7 mouse cellular contexts compared by ENCODE assay signal in the genomic region with DNA sequence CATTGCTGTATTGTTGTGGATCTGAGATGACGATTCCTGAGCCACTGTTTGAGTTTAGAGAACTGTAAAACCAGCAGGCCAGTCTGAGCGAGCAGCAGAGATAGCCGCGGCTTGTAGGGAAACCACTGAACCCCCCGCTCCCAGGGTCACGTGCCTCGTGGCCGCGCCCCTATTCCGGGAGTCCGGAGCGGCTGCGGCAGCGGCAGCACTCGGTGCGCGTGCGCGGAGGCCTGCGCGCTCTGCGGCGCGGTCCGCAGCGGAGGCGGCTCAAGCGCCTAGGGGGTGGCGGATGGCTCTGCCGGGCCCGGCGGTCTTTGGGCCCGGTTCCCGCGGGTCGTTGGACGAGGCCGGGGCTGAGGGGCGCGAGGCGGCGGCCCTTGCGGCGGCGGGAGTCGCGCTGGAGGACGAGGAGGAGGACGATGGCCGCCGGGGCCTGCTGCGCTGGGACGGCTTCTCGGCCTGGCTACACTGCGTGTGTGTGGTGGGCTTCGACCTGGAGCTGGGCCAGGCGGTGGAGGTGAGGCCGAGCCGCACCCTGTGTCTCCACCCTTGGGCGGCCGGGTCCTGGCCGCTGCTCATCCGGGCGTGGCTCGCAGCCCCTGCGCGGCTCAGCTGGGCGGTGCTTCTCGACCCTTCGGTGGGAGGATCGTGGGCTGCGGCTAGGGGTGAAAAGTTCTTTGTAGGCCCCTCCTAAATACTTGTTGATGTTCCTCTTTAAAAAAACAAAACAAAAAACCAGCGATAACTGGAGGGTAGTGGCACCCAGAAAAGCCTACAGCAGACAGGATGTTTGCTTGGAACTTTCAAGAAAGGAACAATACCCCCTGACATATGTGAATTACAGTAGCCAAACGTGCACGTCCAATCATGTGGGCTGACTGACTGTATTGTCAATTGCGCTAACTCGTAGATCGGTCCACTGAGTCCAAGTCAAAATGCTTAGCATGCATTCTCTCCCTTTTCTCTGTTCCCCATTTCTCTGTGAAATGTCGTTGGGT. TPM values are rescaled to one million over a fixed set of nuclear protein-coding genes. Genes with fewer than 3 reads are reported as not detected.
A peak's percentile ranks its signal among the peaks of the same experiment; 100 is the strongest.
DNase-seq lines count a peak whose midpoint lies in the region; ATAC-seq lines count a peak whose summit lies in the region.

No protein-coding gene starts in this region.

- peak overlapping the region; percentile 99 for H3K9ac ChIP-seq in limb, embryonic 11.5 days (ENCODE audit: low read length)
- peak overlapping the region; percentile 99 for H3K9ac ChIP-seq in midbrain, embryonic 14.5 days (replicated peaks; ENCODE audit: low read length)

- peaks cover 12% of the 10 kb centered on the region for H3K36me3 ChIP-seq in embryonic facial prominence, embryonic 10.5 days (replicated peaks)
- no peaks in the 10 kb centered on the region for H3K36me3 ChIP-seq in limb, embryonic 11.5 days (ENCODE audit: control insufficient read depth, insufficient read depth, low read length)
- H3K36me3 ChIP-seq in midbrain, embryonic 14.5 days (ENCODE audit: control insufficient read depth, insufficient read depth, low read length), result no peaks in the 10 kb centered on the region

- peak; percentile 95 for ATAC-seq in limb, embryonic 11.5 days (ENCODE audit: insufficient number of reproducible peaks, low FRiP score, low TSS enrichment, low read depth)
- peak; percentile 95 for ATAC-seq in midbrain, embryonic 14.5 days (ENCODE audit: low FRiP score, low TSS enrichment)

- H3K9me3 ChIP-seq in embryonic facial prominence, embryonic 10.5 days, result no peaks in the 10 kb centered on the region
- H3K9me3 ChIP-seq in limb, embryonic 11.5 days (ENCODE audit: control insufficient read depth, low read length), result no peaks in the 10 kb centered on the region
- H3K9me3 ChIP-seq in midbrain, embryonic 14.5 days (ENCODE audit: control insufficient read depth, low read length), result no peaks in the 10 kb centered on the region

- peak; percentile 94 for DNase-seq in adrenal gland, postnatal 10 days
- DNase-seq in embryonic facial prominence, embryonic 10.5 days (ENCODE audit: low spot score), result peak; percentile 93
- DNase-seq in heart, adult 11 months, result peak; percentile 99
- DNase-seq in kidney, adult 18-20 months, result peak; percentile 89
- DNase-seq in limb, embryonic 11.5 days (ENCODE audit: low spot score), result peak; percentile 90
- DNase-seq in midbrain, embryonic 14.5 days, result peak; percentile 97
- DNase-seq in spleen, adult 18-20 months, result peak; percentile 89 to 90

- peak overlapping the region; percentile 76 for H3K4me2 ChIP-seq in limb, embryonic 11.5 days (ENCODE audit: low read depth, severe bottlenecking)
- H3K4me2 ChIP-seq in midbrain, embryonic 14.5 days (ENCODE audit: low read length), result peak overlapping the region; percentile 88

- peak overlapping the region; percentile 95 for H3K4me3 ChIP-seq in embryonic facial prominence, embryonic 10.5 days
- peak overlapping the region; percentile 93 for H3K4me3 ChIP-seq in limb, embryonic 11.5 days (ENCODE audit: low read depth, low read length)
- peak overlapping the region; percentile 96 for H3K4me3 ChIP-seq in midbrain, embryonic 14.5 days (replicated peaks; ENCODE audit: low read depth, low read length)

- under 1% methylated on average over 79 of the region's 79 CpGs for WGBS in embryonic facial prominence, embryonic 10.5 days
- WGBS in limb, embryonic 11.5 days, result under 1% methylated on average over 67 of the region's 79 CpGs
- WGBS in midbrain, embryonic 14.5 days, result under 1% methylated on average over 79 of the region's 79 CpGs

- no peaks in the 10 kb centered on the region for H3K27me3 ChIP-seq in embryonic facial prominence, embryonic 10.5 days (replicated peaks; ENCODE audit: low read depth, poor library complexity, severe bottlenecking)
- no peaks in the 10 kb centered on the region for H3K27me3 ChIP-seq in limb, embryonic 11.5 days (ENCODE audit: control insufficient read depth, insufficient read depth, low read length)
- H3K27me3 ChIP-seq in midbrain, embryonic 14.5 days (ENCODE audit: control insufficient read depth, insufficient read depth, low read length), result no peaks in the 10 kb centered on the region

- peak overlapping the region; percentile 100 for H3K27ac ChIP-seq in embryonic facial prominence, embryonic 10.5 days (replicated peaks)
- peak overlapping the region; percentile 87 for H3K27ac ChIP-seq in limb, embryonic 11.5 days (replicated peaks; ENCODE audit: low read depth, low read length)
- peak overlapping the region; percentile 95 for H3K27ac ChIP-seq in midbrain, embryonic 14.5 days (replicated peaks; ENCODE audit: low read depth, low read length)

- peaks cover 13% of the 10 kb centered on the region for H3K4me1 ChIP-seq in embryonic facial prominence, embryonic 10.5 days
- no peaks in the 10 kb centered on the region for H3K4me1 ChIP-seq in limb, embryonic 11.5 days (ENCODE audit: control insufficient read depth, insufficient read depth, low read length)
- H3K4me1 ChIP-seq in midbrain, embryonic 14.5 days (ENCODE audit: control insufficient read depth, insufficient read depth, low read length), result peaks cover 12% of the 10 kb centered on the region; the same call in 1 of the 2 replicates

RNA-seq across cellular contexts. Expression of a gene that starts 6.0 kb away (rescaled TPM):
- 10 to 100 TPM; 31.8 to 36.1 TPM for total RNA-seq in adrenal gland, postnatal 10 days (2021)
- polyA plus RNA-seq in embryonic facial prominence, embryonic 10.5 days (2016; fragmentation: Nextera tagmentation; extraction: Ambion mirVana), result 30.5 and 30.7 TPM in 2 replicates
- polyA plus RNA-seq in limb, embryonic 11.5 days (2014; fragmentation: Nextera tagmentation; extraction: Ambion mirVana), result 38.1 and 42.3 TPM in 2 replicates
- 16.5 and 18.5 TPM in 2 replicates for polyA plus RNA-seq in midbrain, embryonic 14.5 days (2014; fragmentation: Nextera tagmentation; extraction: Ambion mirVana)

RNA-seq across cellular contexts. Expression of a gene that starts 44.9 kb away (rescaled TPM):
- total RNA-seq in adrenal gland, postnatal 10 days (2021), result 100 to 1,000 TPM in 1 of 2 experiments, 10 to 100 TPM in 1; 96.7 to 114 TPM
- 15.8 and 16.7 TPM in 2 replicates for polyA plus RNA-seq in embryonic facial prominence, embryonic 10.5 days (2016; fragmentation: Nextera tagmentation; extraction: Ambion mirVana)
- 21.2 and 22.0 TPM in 2 replicates for polyA plus RNA-seq in limb, embryonic 11.5 days (2014; fragmentation: Nextera tagmentation; extraction: Ambion mirVana)
- 16.7 and 19.1 TPM in 2 replicates for polyA plus RNA-seq in midbrain, embryonic 14.5 days (2014; fragmentation: Nextera tagmentation; extraction: Ambion mirVana)

RNA-seq across cellular contexts. Expression of a gene that starts 58.2 kb away (rescaled TPM):
- total RNA-seq in adrenal gland, postnatal 10 days (2021), result 100 to 1,000 TPM; 168 to 191 TPM
- polyA plus RNA-seq in embryonic facial prominence, embryonic 10.5 days (2016; fragmentation: Nextera tagmentation; extraction: Ambion mirVana), result 501 and 504 TPM in 2 replicates
- polyA plus RNA-seq in limb, embryonic 11.5 days (2014; fragmentation: Nextera tagmentation; extraction: Ambion mirVana), result 581 and 585 TPM in 2 replicates
- polyA plus RNA-seq in midbrain, embryonic 14.5 days (2014; fragmentation: Nextera tagmentation; extraction: Ambion mirVana), result 544 and 580 TPM in 2 replicates

Comparison
In these comparisons a context has a peak if more than half of its experiments do, and no peak if none do; other contexts are left out.
1. Peak in every context shown above with its lines: DNase-seq, ATAC-seq, H3K4me3 ChIP-seq and H3K27ac ChIP-seq.